Mouse (Mus musculus) liver, embryonic 13.5 days (tissue): ENCODE measurements around the gene Atf5. TPM values are rescaled to one million over a fixed set of nuclear protein-coding genes. Genes with fewer than 3 reads are reported as not detected.

Experiments
- ATAC-seq: fragments of 200-750 bp; cut with Nextera tagmentation; 2 replicates; pipeline ENCODE4 v1.8.0; 2017; ENCODE audit warnings: low read depth, mild to moderate bottlenecking, moderate number of reproducible peaks, moderate library complexity
- DNase-seq: peaks from one replicate; pipeline ENCODE4 v3.0.0; 2022
- H3K27ac ChIP-seq: fragments of 300-500 bp; sonication (generic); 2 replicates; pipeline ENCODE4 v1.5.1; 2015; ENCODE audit warnings: moderate library complexity, mild to moderate bottlenecking, inconsistent platforms
- H3K27me3 ChIP-seq: fragments of 300-500 bp; sonication (generic); 2 replicates; pipeline ENCODE4 v1.6.1; 2015; ENCODE audit warnings: mild to moderate bottlenecking, inconsistent platforms
- H3K36me3 ChIP-seq: fragments of 300-500 bp; sonication (generic); 2 replicates; pipeline ENCODE4 v1.6.1; 2015; ENCODE audit warnings: mild to moderate bottlenecking, inconsistent platforms
- H3K4me1 ChIP-seq: fragments of 300-500 bp; sonication (generic); replicated peaks from 2 replicates; pipeline ENCODE4 v1.6.1; 2015; ENCODE audit warnings: inconsistent platforms
- H3K4me2 ChIP-seq: fragments of 300-500 bp; sonication (generic); 2 replicates; pipeline ENCODE4 v1.6.1; 2015; ENCODE audit warnings: inconsistent platforms, mild to moderate bottlenecking, moderate library complexity
- H3K4me3 ChIP-seq: fragments of 300-500 bp; sonication (generic); replicated peaks from 2 replicates; pipeline ENCODE4 v1.5.1; 2015; ENCODE audit warnings: mild to moderate bottlenecking, inconsistent platforms
- H3K9ac ChIP-seq: fragments of 300-500 bp; sonication (generic); 2 replicates; pipeline ENCODE4 v1.6.1; 2015; ENCODE audit warnings: mild to moderate bottlenecking, inconsistent platforms
- H3K9me3 ChIP-seq: fragments of 300-500 bp; sonication (generic); replicated peaks from 2 replicates; pipeline ENCODE4 v1.6.1; 2016; ENCODE audit warnings: inconsistent platforms
- WGBS: fragments of 180-500 bp; shearing (Covaris S2); methylation state at CpG from one replicate; pipeline ENCODE4 v1.1.7; 2015; ENCODE audit not compliant: insufficient replicate concordance; 5-methylcytosine and 5-hydroxymethylcytosine counted together
- polyA plus RNA-seq: library from polyadenylated mRNA; unstranded; fragments of >200 nt; fragmentation: Nextera tagmentation; extraction: Ambion mirVana; gene quantifications from 2 replicates; pipeline ENCODE4 v1.2.1, GENCODE M21; 2015

Atf5 gene
- polyA plus RNA-seq, 1 experiment from 2014 or later: 5.3 TPM

DNA sequence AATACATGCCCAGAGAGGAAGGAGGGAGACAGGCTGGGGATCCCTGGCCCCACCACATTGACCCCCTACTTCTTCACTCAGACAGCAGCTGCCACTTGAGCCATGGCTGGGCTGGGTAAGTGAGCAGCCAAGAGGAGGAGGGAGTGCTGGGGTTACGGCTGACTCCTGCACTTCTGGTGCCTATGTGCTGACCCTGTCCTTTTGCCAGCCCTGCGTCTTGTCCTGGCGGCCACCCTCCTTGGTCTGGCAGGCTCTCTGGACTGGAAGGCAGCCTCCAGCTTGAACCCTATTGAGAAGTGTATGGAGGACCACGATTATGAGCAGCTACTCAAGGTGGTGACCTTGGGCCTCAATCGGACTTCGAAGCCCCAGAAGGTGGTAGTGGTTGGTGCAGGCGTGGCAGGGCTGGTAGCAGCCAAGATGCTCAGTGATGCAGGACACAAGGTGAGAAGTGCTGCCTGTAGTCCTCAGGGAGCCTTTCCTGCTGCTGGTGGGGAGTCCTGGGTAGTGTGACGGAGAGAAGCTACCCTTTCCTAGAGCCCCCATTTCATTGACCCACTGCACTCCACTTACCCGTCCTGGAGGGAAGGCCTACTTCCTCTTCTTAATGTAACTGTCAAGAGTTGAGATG is 20.1 kb upstream of the Atf5 start:
- Histone ChIP-seq H3K9ac (no peak overlapping the region), H3K9me3 (no peaks in the 10 kb centered on the region), H3K4me3 (no peak overlapping the region), H3K36me3 (peaks cover 21% of the 10 kb centered on the region), H3K27me3 (peaks cover 27% of the 10 kb centered on the region), H3K4me1 (peaks cover 22% of the 10 kb centered on the region), H3K27ac (no peak overlapping the region), H3K4me2 (no peak overlapping the region)
- ATAC-seq: no peak
- DNase-seq: no peak
- 75% methylated on average over 9 of the region's 9 CpGs for WGBS

- whole genome bisulfite sequencing: 37% methylated on average over 3 of the region's 3 CpGs
- H3K4me2 ChIP-seq: no peak overlapping the region
- peaks cover 22% of the 10 kb centered on the region for H3K4me1 ChIP-seq
- H3K27me3 ChIP-seq: peaks cover 27% of the 10 kb centered on the region
- H3K4me3 ChIP-seq: no peak overlapping the region
- DNase-seq (no peak), ATAC-seq (no peak)
- no peaks in the 10 kb centered on the region for H3K9me3 ChIP-seq
- H3K36me3 ChIP-seq: peaks cover 23% of the 10 kb centered on the region
- no peak overlapping the region for H3K9ac ChIP-seq
- H3K27ac ChIP-seq: no peak overlapping the region
These were observed 19.6 kb upstream of the Atf5 start for GRCm38 (mm10) chr7:44836016-44836404.

DNA sequence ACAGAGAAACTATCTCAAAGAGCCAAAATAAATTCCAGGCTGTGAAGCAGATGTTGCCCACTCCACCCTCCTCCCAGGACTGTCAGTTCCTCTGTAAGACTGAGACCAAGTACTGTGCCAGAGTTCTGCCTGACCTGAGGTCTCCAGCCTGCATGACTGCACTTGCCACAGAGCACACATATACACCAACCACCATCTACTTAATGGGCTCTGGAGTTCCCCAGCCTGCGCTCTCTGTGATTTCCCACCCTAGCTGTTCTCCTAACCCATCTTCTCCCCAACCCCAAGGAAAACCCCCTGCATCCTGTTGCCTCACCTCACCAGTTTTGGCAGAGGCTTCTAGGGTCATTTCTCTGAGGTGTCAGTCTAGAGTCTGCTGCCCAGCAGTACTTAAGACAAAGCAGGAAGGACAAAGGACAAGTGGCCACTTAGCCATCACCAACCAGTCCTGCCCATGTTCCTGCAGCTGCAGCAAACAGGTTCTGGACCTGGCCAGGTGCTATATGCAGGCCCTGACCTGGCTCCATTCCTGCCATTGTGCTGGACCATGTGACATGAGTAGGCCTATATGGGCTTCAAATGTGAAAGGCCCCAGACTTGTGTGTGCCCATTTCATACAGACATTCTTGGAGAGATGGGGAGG is 19.0 kb upstream of the Atf5 start:
- Histone ChIP-seq H3K27ac (no peak overlapping the region), H3K4me1 (peaks cover 21% of the 10 kb centered on the region), H3K36me3 (peaks cover 23% of the 10 kb centered on the region), H3K27me3 (peaks cover 22% of the 10 kb centered on the region), H3K4me2 (no peak overlapping the region), H3K9me3 (no peaks in the 10 kb centered on the region), H3K9ac (no peak overlapping the region), H3K4me3 (no peak overlapping the region)
- WGBS: 71% methylated on average over 1 of the region's 1 CpGs
- ATAC-seq: no peak
- no peak for DNase-seq

DNA sequence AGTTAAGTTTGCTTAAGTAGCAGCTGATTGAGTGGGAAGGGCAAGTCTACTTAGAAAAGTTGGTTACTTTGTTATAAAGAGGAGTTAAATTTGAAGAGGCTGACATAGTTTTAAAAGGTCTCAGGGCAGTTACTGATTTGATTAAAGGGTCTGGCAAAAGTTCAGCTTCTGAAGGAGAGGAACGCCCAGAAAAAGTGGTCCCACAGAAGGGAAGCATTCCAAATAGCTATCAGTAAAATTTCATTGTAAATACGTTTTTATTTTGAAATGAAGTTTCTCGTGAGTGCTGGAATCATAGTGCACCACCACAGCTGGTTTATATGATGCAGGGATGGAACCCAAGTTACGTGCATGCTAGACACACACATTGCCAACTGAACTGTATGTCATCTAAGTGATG is 16.3 kb upstream of the Atf5 start:
- WGBS: 73% methylated on average over 4 of the region's 4 CpGs
- no peaks in the 10 kb centered on the region for H3K9me3 ChIP-seq
- H3K9ac ChIP-seq: no peak overlapping the region
- no peaks in the 10 kb centered on the region for H3K27me3 ChIP-seq
- peaks cover 48% of the 10 kb centered on the region for H3K36me3 ChIP-seq
- ATAC-seq: no peak
- no peak overlapping the region for H3K4me2 ChIP-seq
- DNase-seq: no peak
- H3K4me3 ChIP-seq: no peak overlapping the region
- H3K4me1 ChIP-seq: peaks cover 4% of the 10 kb centered on the region; the same call in 1 of the 2 replicates
- H3K27ac ChIP-seq: no peak overlapping the region

- WGBS: 88% methylated on average over 5 of the region's 5 CpGs
- no peak for ATAC-seq
- Histone ChIP-seq H3K4me2 (no peak overlapping the region), H3K27me3 (no peaks in the 10 kb centered on the region), H3K9me3 (no peaks in the 10 kb centered on the region), H3K4me3 (no peak overlapping the region), H3K36me3 (peaks cover 70% of the 10 kb centered on the region), H3K9ac (no peak overlapping the region), H3K27ac (no peak overlapping the region), H3K4me1 (peaks cover 29% of the 10 kb centered on the region)
- no peak for DNase-seq
These were observed 12.2 kb upstream of the Atf5 start for GRCm38 (mm10) chr7:44828706-44829105.

- H3K36me3 ChIP-seq: peaks cover 75% of the 10 kb centered on the region
- H3K4me2 ChIP-seq: no peak overlapping the region
- no peaks in the 10 kb centered on the region for H3K9me3 ChIP-seq
- H3K27me3 ChIP-seq: no peaks in the 10 kb centered on the region
- H3K4me1 ChIP-seq: peaks cover 46% of the 10 kb centered on the region
- DNase-seq (no peak), ATAC-seq (no peak)
- H3K9ac ChIP-seq: no peak overlapping the region
- no peak overlapping the region for H3K4me3 ChIP-seq
- H3K27ac ChIP-seq: no peak overlapping the region
- WGBS: 81% methylated on average over 3 of the region's 3 CpGs
These were observed 10.3 kb upstream of the Atf5 start for GRCm38 (mm10) chr7:44826771-44827170.

GRCm38 (mm10) chr7:44824872-44825271 is 8.4 kb upstream of the Atf5 start:
- Histone ChIP-seq H3K9me3 (no peaks in the 10 kb centered on the region), H3K4me3 (no peak overlapping the region), H3K4me1 (peaks cover 65% of the 10 kb centered on the region), H3K27ac (no peak overlapping the region), H3K9ac (no peak overlapping the region), H3K36me3 (peaks cover 63% of the 10 kb centered on the region), H3K4me2 (no peak overlapping the region), H3K27me3 (no peaks in the 10 kb centered on the region)
- WGBS: 21% methylated on average over 3 of the region's 3 CpGs
- ATAC-seq (peak; percentile 37; the same call in 1 of the 2 replicates), DNase-seq (peak; percentile 62)

DNA sequence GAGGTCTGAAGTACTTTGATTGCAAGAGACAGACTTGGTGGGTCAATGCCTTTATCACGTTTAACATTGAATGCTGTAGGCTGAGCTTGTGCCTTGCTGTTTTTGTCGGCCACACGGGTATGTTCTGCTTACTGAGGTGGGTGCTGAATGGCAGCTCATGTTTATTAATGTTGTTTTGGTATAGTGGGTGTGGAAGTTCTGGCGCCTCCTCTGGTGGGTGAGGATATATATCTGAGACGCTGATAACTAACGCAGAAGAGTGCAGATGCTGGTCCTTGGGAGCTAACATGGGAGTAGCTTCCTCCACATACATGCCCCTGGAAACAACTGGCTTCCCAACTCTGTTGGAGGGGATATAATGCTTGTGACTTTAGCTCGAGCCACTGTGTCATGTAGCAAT is 7.0 kb upstream of the Atf5 start:
- no peak overlapping the region for H3K4me3 ChIP-seq
- ATAC-seq (no peak), DNase-seq (no peak)
- no peak overlapping the region for H3K9ac ChIP-seq
- H3K27ac ChIP-seq: 0 out of 2 replicates have a peak overlapping the region, but pooled peaks have one; percentile 11
- H3K27me3 ChIP-seq: no peaks in the 10 kb centered on the region
- H3K36me3 ChIP-seq: peaks cover 60% of the 10 kb centered on the region
- H3K4me1 ChIP-seq: peaks cover 80% of the 10 kb centered on the region
- H3K9me3 ChIP-seq: no peaks in the 10 kb centered on the region
- no peak overlapping the region for H3K4me2 ChIP-seq
- WGBS: 27% methylated on average over 7 of the region's 7 CpGs

DNA sequence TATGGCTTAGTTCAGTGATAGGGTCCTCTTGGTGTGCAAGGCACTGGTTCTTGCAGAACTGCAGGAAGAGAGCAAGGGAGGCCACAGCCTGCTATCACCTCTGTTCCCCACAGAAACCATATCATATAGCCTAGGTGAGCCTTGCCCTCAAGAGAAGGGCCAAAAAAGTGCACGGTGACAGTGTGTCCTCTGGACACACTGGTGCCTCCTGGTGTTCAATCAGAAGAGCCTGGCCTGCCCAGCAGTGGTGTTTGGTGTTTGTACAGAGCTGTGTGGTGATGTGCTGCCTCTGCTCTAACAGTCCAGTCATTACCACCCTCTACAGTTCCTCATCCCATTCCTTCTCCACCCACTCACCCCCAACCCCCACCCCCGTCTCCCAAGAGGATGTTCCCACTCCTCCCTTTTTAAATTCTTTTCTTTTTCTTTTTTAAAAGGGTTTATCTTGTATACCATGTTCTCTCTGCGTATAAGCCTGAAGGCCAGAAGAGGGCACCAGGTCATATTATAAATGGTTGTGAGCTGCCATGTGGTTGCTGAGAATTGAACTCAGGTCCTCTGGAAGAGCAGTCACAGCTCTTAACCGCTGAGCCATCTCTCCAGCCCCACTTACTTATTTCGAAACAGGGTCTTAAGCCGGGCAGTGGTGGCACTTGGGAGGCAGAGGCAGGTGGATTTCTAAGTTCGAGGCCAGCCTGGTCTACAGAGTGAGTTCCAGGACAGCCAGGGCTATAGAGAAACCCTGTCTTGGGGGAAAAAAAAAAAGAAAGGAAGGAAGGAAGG is 5.4 kb upstream of the Atf5 start:
- WGBS: 68% methylated on average over 7 of the region's 7 CpGs

DNA sequence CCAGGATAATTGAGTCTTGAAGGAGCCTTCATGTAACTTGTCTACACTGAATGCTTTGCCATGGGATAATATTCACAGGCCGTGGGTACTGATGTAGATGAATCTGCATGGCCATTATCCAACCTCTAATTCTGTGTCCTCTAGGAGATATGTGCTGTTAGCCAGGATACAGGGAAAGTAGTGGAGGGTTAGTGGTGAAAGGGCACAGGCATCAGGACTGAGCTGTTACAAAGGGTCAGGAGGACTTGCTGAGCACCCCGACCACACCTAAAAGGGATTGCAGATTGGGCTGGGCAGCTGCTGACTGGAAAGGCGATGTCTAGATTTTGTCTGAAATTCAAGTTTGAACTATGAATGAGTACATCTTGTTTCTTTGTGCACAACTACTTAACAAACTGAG is 4.1 kb upstream of the Atf5 start:
- peak overlapping the region; percentile 95 for H3K27ac ChIP-seq
- 79% methylated on average over 3 of the region's 3 CpGs for WGBS
- peak overlapping the region; percentile 79 for H3K4me2 ChIP-seq
- H3K27me3 ChIP-seq: no peaks in the 10 kb centered on the region
- no peaks in the 10 kb centered on the region for H3K9me3 ChIP-seq
- no peak for DNase-seq
- H3K9ac ChIP-seq: peak overlapping the region; percentile 91; the same call in 1 of the 2 replicates
- H3K4me3 ChIP-seq: no peak overlapping the region
- ATAC-seq: no peak
- H3K4me1 ChIP-seq: peaks cover 84% of the 10 kb centered on the region
- peaks cover 36% of the 10 kb centered on the region for H3K36me3 ChIP-seq

More for the DNA sequence above, 5.4 kb upstream of the Atf5 start:
- Histone ChIP-seq H3K9ac (no peak overlapping the region), H3K9me3 (no peaks in the 10 kb centered on the region), H3K4me2 (no peak overlapping the region), H3K27me3 (no peaks in the 10 kb centered on the region), H3K4me3 (no peak overlapping the region), H3K27ac (0 out of 2 replicates have a peak overlapping the region, but pooled peaks have one; percentile 9), H3K36me3 (peaks cover 47% of the 10 kb centered on the region), H3K4me1 (peaks cover 95% of the 10 kb centered on the region)
- ATAC-seq (0 out of 2 replicates have a peak, but pooled peaks have one; percentile 18), DNase-seq (no peak)

DNA sequence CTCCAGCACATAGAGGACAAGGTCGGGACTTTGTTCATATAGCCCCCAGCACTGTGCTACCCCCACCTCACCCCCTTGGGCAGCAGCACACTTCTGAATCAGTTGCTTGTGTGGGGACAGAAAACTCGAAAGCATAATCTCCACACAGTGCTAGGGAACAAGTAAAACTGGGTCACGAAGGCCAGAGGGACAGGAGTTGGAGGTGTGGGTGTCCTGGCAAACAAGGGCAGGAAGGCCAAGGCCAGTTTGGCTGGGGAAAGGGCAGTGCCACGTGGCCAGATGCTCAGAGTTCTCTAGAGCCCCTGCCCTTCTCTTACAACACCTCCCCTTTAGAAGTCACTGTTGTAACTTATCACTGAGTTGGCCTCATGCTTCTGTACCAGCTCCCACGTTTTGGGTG is 3.4 kb upstream of the Atf5 start:
- DNase-seq (no peak), ATAC-seq (no peak)
- WGBS: 40% methylated on average over 5 of the region's 5 CpGs
- Histone ChIP-seq H3K27me3 (no peaks in the 10 kb centered on the region), H3K9me3 (no peaks in the 10 kb centered on the region), H3K4me3 (peak overlapping the region; percentile 74), H3K27ac (peak overlapping the region; percentile 95), H3K4me1 (peaks cover 84% of the 10 kb centered on the region), H3K9ac (peak overlapping the region; percentile 91), H3K36me3 (peaks cover 34% of the 10 kb centered on the region), H3K4me2 (peak overlapping the region; percentile 79)
